Mouse (Mus musculus) granulocyte monocyte progenitor cell, adult 5-6 weeks (primary cell): ENCODE results near the gene Pcnp. TPM values are rescaled to one million over a fixed set of nuclear protein-coding genes. Genes with fewer than 3 reads are reported as not detected.

Experiments used
- ATAC-seq: replicated peaks from 2 replicates; pipeline ENCODE4 v1.8.0; 2016; ENCODE audit warnings: mild to moderate bottlenecking, moderate TSS enrichment, inconsistent platforms; ENCODE audit not compliant: poor library complexity, severe bottlenecking
- total RNA-seq, 2 experiments: library from RNA; stranded (forward) in 1 of 2; stranded (reverse) in 1 of 2; fragments of 200-712, 200-1000 nt in 1 of 2; fragments of >200 nt in 1 of 2; fragmentation: Nextera tagmentation in 1 of 2; gene quantifications; 2 replicates each; pipeline ENCODE4 v1.2.3; 2014 to 2017

The Pcnp gene
- total RNA-seq, 2 experiments from 2014 or later, result 92.3 to 120 TPM

- peak; percentile 97 for ATAC-seq
Measured at GRCm38 (mm10) chr16:56037138-56038010, 7.8 kb upstream of the Pcnp start, which contains the start of gene Trmt10c. Gene Trmt10c (minus strand): TSS chr16:56037819.

GRCm38 (mm10) chr16:56036501-56036900, 7.0 kb upstream of the Pcnp start:
- ATAC-seq, result no peak

GRCm38 (mm10) chr16:56034566-56034965, 5.0 kb upstream of the Pcnp start:
- no peak for ATAC-seq

- ATAC-seq, result peak; percentile 25; the same call in 1 of the 2 replicates
Measured at GRCm38 (mm10) chr16:56028722-56029551, 602 bp downstream of the Pcnp start.

GRCm38 (mm10) chr16:56027854-56028629, 1.5 kb downstream of the Pcnp start:
- no peak for ATAC-seq

- no peak for ATAC-seq
Measured at GRCm38 (mm10) chr16:56019660-56020059, 9.9 kb downstream of the Pcnp start.

- ATAC-seq, result no peak
Measured at GRCm38 (mm10) chr16:56014076-56014475, 15.5 kb downstream of the Pcnp start.

- peak; percentile 40; the same call in 1 of the 2 replicates for ATAC-seq
Measured at GRCm38 (mm10) chr16:56012789-56013743, 16.5 kb downstream of the Pcnp start.

- ATAC-seq, result no peak
Measured at GRCm38 (mm10) chr16:56008862-56009261, 20.7 kb downstream of the Pcnp start.

GRCm38 (mm10) chr16:56006798-56007197, 22.7 kb downstream of the Pcnp start:
- ATAC-seq, result no peak

- ATAC-seq, result peak; percentile 63
Measured at GRCm38 (mm10) chr16:55994235-55994634, 35.3 kb downstream of the Pcnp start.

- peak; percentile 91 for ATAC-seq
Measured at GRCm38 (mm10) chr16:55990311-55990710, 39.2 kb downstream of the Pcnp start.

- no peak for ATAC-seq
Measured at GRCm38 (mm10) chr16:55986001-55986400, 43.5 kb downstream of the Pcnp start.

GRCm38 (mm10) chr16:55974903-55975285, 54.6 kb downstream of the Pcnp start:
- ATAC-seq, result peak; percentile 49

- ATAC-seq, result peak; percentile 68
Measured at GRCm38 (mm10) chr16:55974256-55974902, 55.2 kb downstream of the Pcnp start.

GRCm38 (mm10) chr16:55973431-55974255, 55.9 kb downstream of the Pcnp start, which contains the start of gene Zbtb11:
Gene Zbtb11 (plus strand): TSS chr16:55973883.
- peak; percentile 72 for ATAC-seq

- no peak for ATAC-seq
Measured at GRCm38 (mm10) chr16:55972626-55973201, 56.8 kb downstream of the Pcnp start.
